Mouse (Mus musculus) heart, embryonic 12.5 days (tissue): ENCODE measurements at regions not wholly inside any gene's neighbourhood (a gene's known extent, or its start where the extent isn't known, plus 50 kb on each side); places are given as distances from the start of the nearest gene placed in this dataset.

Experiments used
- ATAC-seq: fragments of 200-750 bp; cut with Nextera tagmentation; 2 replicates; pipeline ENCODE4 v1.8.0; 2017; ENCODE audit warnings: moderate TSS enrichment, moderate library complexity; ENCODE audit not compliant: insufficient number of reproducible peaks, low FRiP score
- H3K27ac ChIP-seq: fragments of 300-500 bp; sonication (generic); 2 replicates; pipeline ENCODE4 v1.5.1; 2016; ENCODE audit warnings: mild to moderate bottlenecking, moderate library complexity; ENCODE audit not compliant: poor library complexity, severe bottlenecking
- H3K27me3 ChIP-seq: fragments of 300-500 bp; sonication (generic); replicated peaks from 2 replicates; pipeline ENCODE4 v1.6.1; 2016; ENCODE audit warnings: mild to moderate bottlenecking, moderate library complexity
- H3K36me3 ChIP-seq: fragments of 300-500 bp; sonication (generic); 2 replicates; pipeline ENCODE4 v1.6.1; 2016; ENCODE audit warnings: mild to moderate bottlenecking, moderate library complexity
- H3K4me1 ChIP-seq: fragments of 300-500 bp; sonication (generic); replicated peaks from 2 replicates; pipeline ENCODE4 v1.6.1; 2016; ENCODE audit warnings: mild to moderate bottlenecking
- H3K4me2 ChIP-seq: fragments of 300-500 bp; sonication (generic); 2 replicates; pipeline ENCODE4 v1.6.1; 2016; ENCODE audit warnings: mild to moderate bottlenecking, moderate library complexity
- H3K4me3 ChIP-seq: fragments of 300-500 bp; sonication (generic); 2 replicates; pipeline ENCODE4 v1.5.1; 2016; ENCODE audit warnings: mild to moderate bottlenecking
- H3K9ac ChIP-seq: fragments of 300-500 bp; sonication (generic); 2 replicates; pipeline ENCODE4 v1.6.1; 2016; ENCODE audit warnings: mild to moderate bottlenecking, moderate library complexity
- H3K9me3 ChIP-seq: fragments of 300-500 bp; sonication (generic); replicated peaks from 2 replicates; pipeline ENCODE4 v1.6.1; 2016; ENCODE audit warnings: mild to moderate bottlenecking, moderate library complexity
- WGBS: fragments of 180-500 bp; shearing (Covaris S2); methylation state at CpG from one replicate; pipeline ENCODE4 v1.1.7; 2016; 5-methylcytosine and 5-hydroxymethylcytosine counted together

GRCm38 (mm10) chr1:62872771-62873170, 169.7 kb downstream of the Nrp2 start:
- Histone ChIP-seq H3K9me3 (no peaks in the 10 kb centered on the region), H3K27ac (no peak overlapping the region), H3K4me2 (no peak overlapping the region), H3K9ac (no peak overlapping the region), H3K27me3 (no peaks in the 10 kb centered on the region), H3K36me3 (no peaks in the 10 kb centered on the region), H3K4me3 (no peak overlapping the region), H3K4me1 (no peaks in the 10 kb centered on the region)
- 89% methylated on average over 5 of the region's 5 CpGs for WGBS
- ATAC-seq, result no peak

- H3K4me2 ChIP-seq, result no peak overlapping the region
- no peak overlapping the region for H3K9ac ChIP-seq
- no peak overlapping the region for H3K27ac ChIP-seq
- no peaks in the 10 kb centered on the region for H3K36me3 ChIP-seq
- H3K9me3 ChIP-seq, result no peaks in the 10 kb centered on the region
- ATAC-seq, result no peak
- no peaks in the 10 kb centered on the region for H3K27me3 ChIP-seq
- 73% methylated on average over 9 of the region's 9 CpGs for WGBS
- no peak overlapping the region for H3K4me3 ChIP-seq
- H3K4me1 ChIP-seq, result no peaks in the 10 kb centered on the region
Measured at GRCm38 (mm10) chr1:62875631-62876030, 172.5 kb downstream of the Nrp2 start.

GRCm38 (mm10) chr1:62876685-62877084, 173.6 kb downstream of the Nrp2 start:
- Histone ChIP-seq H3K9me3 (no peaks in the 10 kb centered on the region), H3K27me3 (no peaks in the 10 kb centered on the region), H3K9ac (no peak overlapping the region), H3K4me1 (no peaks in the 10 kb centered on the region), H3K4me2 (no peak overlapping the region), H3K27ac (no peak overlapping the region), H3K36me3 (no peaks in the 10 kb centered on the region), H3K4me3 (no peak overlapping the region)
- ATAC-seq, result no peak
- WGBS, result 73% methylated on average over 3 of the region's 3 CpGs

- ATAC-seq, result no peak
- Histone ChIP-seq H3K36me3 (no peaks in the 10 kb centered on the region), H3K9me3 (no peaks in the 10 kb centered on the region), H3K4me1 (peaks cover 10% of the 10 kb centered on the region), H3K9ac (no peak overlapping the region), H3K4me2 (no peak overlapping the region), H3K27ac (no peak overlapping the region), H3K4me3 (no peak overlapping the region), H3K27me3 (no peaks in the 10 kb centered on the region)
- WGBS, result 75% methylated on average over 4 of the region's 4 CpGs
Measured at GRCm38 (mm10) chr1:62880882-62881291, 177.8 kb downstream of the Nrp2 start.

GRCm38 (mm10) chr1:62881477-62881876, 178.4 kb downstream of the Nrp2 start:
- Histone ChIP-seq H3K9me3 (no peaks in the 10 kb centered on the region), H3K27ac (no peak overlapping the region), H3K4me2 (no peak overlapping the region), H3K36me3 (no peaks in the 10 kb centered on the region), H3K4me3 (no peak overlapping the region), H3K27me3 (no peaks in the 10 kb centered on the region), H3K4me1 (peaks cover 10% of the 10 kb centered on the region), H3K9ac (no peak overlapping the region)
- no peak for ATAC-seq
- WGBS, result 82% methylated on average over 6 of the region's 6 CpGs

- 85% methylated on average over 5 of the region's 5 CpGs for WGBS
- no peak for ATAC-seq
Measured at GRCm38 (mm10) chr1:62882028-62882427, 178.9 kb downstream of the Nrp2 start.

GRCm38 (mm10) chr1:62884876-62885480, 181.9 kb downstream of the Nrp2 start:
- Histone ChIP-seq H3K36me3 (no peaks in the 10 kb centered on the region), H3K4me1 (peaks cover 20% of the 10 kb centered on the region), H3K27me3 (no peaks in the 10 kb centered on the region), H3K9me3 (no peaks in the 10 kb centered on the region), H3K4me2 (peak overlapping the region; percentile 27), H3K9ac (no peak overlapping the region), H3K4me3 (no peak overlapping the region), H3K27ac (no peak overlapping the region)
- 46% methylated on average over 20 of the region's 20 CpGs for WGBS
- no peak for ATAC-seq

More at GRCm38 (mm10) chr1:62882028-62882427, 178.9 kb downstream of the Nrp2 start:
- H3K9ac ChIP-seq, result no peak overlapping the region
- no peak overlapping the region for H3K4me2 ChIP-seq
- H3K36me3 ChIP-seq, result no peaks in the 10 kb centered on the region
- H3K27ac ChIP-seq, result no peak overlapping the region
- H3K27me3 ChIP-seq, result no peaks in the 10 kb centered on the region
- peaks cover 10% of the 10 kb centered on the region for H3K4me1 ChIP-seq
- no peak overlapping the region for H3K4me3 ChIP-seq
- H3K9me3 ChIP-seq, result no peaks in the 10 kb centered on the region

- no peaks in the 10 kb centered on the region for H3K27me3 ChIP-seq
- H3K4me2 ChIP-seq, result no peak overlapping the region
- H3K4me1 ChIP-seq, result peaks cover 20% of the 10 kb centered on the region
- 0 out of 2 replicates have a peak, but pooled peaks cover 2% of the 10 kb centered on the region for H3K9me3 ChIP-seq
- 53% methylated on average over 9 of the region's 9 CpGs for WGBS
- no peak overlapping the region for H3K9ac ChIP-seq
- H3K4me3 ChIP-seq, result no peak overlapping the region
- no peak for ATAC-seq
- H3K27ac ChIP-seq, result no peak overlapping the region
- no peaks in the 10 kb centered on the region for H3K36me3 ChIP-seq
Measured at GRCm38 (mm10) chr1:62887585-62888483, 184.7 kb downstream of the Nrp2 start.

- H3K27me3 ChIP-seq, result no peaks in the 10 kb centered on the region
- no peaks in the 10 kb centered on the region for H3K9me3 ChIP-seq
- H3K4me2 ChIP-seq, result no peak overlapping the region
- H3K9ac ChIP-seq, result no peak overlapping the region
- no peak for ATAC-seq
- H3K36me3 ChIP-seq, result no peaks in the 10 kb centered on the region
- WGBS, result 60% methylated on average over 6 of the region's 6 CpGs
- no peak overlapping the region for H3K4me3 ChIP-seq
- H3K27ac ChIP-seq, result no peak overlapping the region
- H3K4me1 ChIP-seq, result peaks cover 10% of the 10 kb centered on the region
Measured at GRCm38 (mm10) chr1:62901375-62901774, 198.3 kb downstream of the Nrp2 start.

GRCm38 (mm10) chr1:62901871-62902270, 198.8 kb downstream of the Nrp2 start:
- Histone ChIP-seq H3K9ac (no peak overlapping the region), H3K4me1 (peaks cover 10% of the 10 kb centered on the region), H3K4me2 (no peak overlapping the region), H3K4me3 (no peak overlapping the region), H3K36me3 (no peaks in the 10 kb centered on the region), H3K27ac (no peak overlapping the region), H3K9me3 (no peaks in the 10 kb centered on the region), H3K27me3 (no peaks in the 10 kb centered on the region)
- WGBS, result 78% methylated on average over 5 of the region's 5 CpGs
- ATAC-seq, result no peak

GRCm38 (mm10) chr1:62902931-62903453, 199.9 kb downstream of the Nrp2 start:
- no peak overlapping the region for H3K4me2 ChIP-seq
- H3K4me1 ChIP-seq, result peaks cover 10% of the 10 kb centered on the region
- no peak overlapping the region for H3K4me3 ChIP-seq
- no peak overlapping the region for H3K9ac ChIP-seq
- no peaks in the 10 kb centered on the region for H3K27me3 ChIP-seq
- H3K27ac ChIP-seq, result no peak overlapping the region
- H3K36me3 ChIP-seq, result no peaks in the 10 kb centered on the region
- WGBS, result 72% methylated on average over 6 of the region's 6 CpGs
- H3K9me3 ChIP-seq, result no peaks in the 10 kb centered on the region
- ATAC-seq, result no peak
